Mouse (Mus musculus) megakaryocyte, embryonic 14.5 days (primary cell): ENCODE results near the gene Svip.

Experiments used
- FLI1 ChIP-seq: IDR thresholded peaks from 2 replicates; pipeline ENCODE4 v1.6.1; 2012; ENCODE audit warnings: low read length, inconsistent platforms, mixed read lengths
- GATA1 ChIP-seq: IDR thresholded peaks from 3 replicates; pipeline ENCODE4 v1.6.1; 2012; ENCODE audit warnings: mixed read lengths, low read length, inconsistent platforms, borderline replicate concordance

DNA sequence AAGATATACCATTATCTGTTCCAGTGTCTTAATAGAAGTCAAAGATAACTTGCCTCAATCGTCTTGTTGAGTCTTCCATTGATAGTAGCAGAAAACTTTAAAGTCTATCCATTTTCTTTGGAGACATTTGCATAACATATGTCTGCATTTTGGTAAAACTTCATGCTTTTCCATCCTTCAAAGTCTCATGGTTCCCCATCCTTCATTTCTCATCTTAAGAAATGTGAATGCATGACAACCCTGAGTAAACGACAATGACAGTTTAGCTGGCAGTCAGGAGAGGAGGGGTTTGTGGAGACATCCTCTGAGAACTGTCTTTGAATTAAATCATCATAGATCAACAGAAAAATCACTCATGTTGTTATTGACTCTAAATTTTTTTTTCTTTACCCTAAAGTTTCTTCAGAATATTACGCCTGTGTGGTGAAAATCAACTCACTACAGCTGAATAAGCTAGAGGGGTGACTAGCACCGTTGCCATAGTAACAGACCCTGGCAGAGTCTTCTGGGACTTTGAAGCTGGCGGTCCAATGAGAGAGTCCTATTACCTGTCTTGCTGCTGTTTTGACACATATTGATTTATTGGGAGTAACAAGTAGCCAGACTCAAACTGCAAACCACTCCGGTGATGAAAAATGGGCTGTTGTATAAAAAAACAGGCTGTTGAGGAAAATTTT, 45.0 kb downstream of the Svip start:
- TF ChIP-seq GATA1, result no peak
- TF ChIP-seq FLI1, result no peak
